Mouse (Mus musculus) limb, embryonic 14.5 days (tissue): ENCODE results near the gene Akirin1. TPM values are rescaled to one million over a fixed set of nuclear protein-coding genes. Genes with fewer than 3 reads are reported as not detected.
A peak's percentile ranks its signal among the peaks of the same experiment; 100 is the strongest.

ENCODE experiments used
- ATAC-seq: fragments of 200-750 bp; cut with Nextera tagmentation; 2 replicates; pipeline ENCODE4 v1.8.0; 2017; ENCODE audit warnings: low read depth, moderate number of reproducible peaks, moderate TSS enrichment; ENCODE audit not compliant: low FRiP score
- DNase-seq: peaks from one replicate; pipeline ENCODE4 v3.0.0-alpha.2; 2015; ENCODE audit warnings: low spot score
- H3K27ac ChIP-seq: fragments of 300-500 bp; sonication (generic); replicated peaks from 2 replicates; pipeline ENCODE4 v1.5.1; 2014; ENCODE audit warnings: low read depth, mild to moderate bottlenecking, low read length, moderate library complexity, mixed read lengths
- H3K27me3 ChIP-seq: fragments of 300-500 bp; sonication (generic); 2 replicates; pipeline ENCODE4 v1.6.1; 2014; ENCODE audit warnings: low read length, mixed read lengths; ENCODE audit not compliant: control insufficient read depth, insufficient read depth
- H3K36me3 ChIP-seq: fragments of 300-500 bp; sonication (generic); 2 replicates; pipeline ENCODE4 v1.6.1; 2014; ENCODE audit warnings: mild to moderate bottlenecking, low read length, moderate library complexity, mixed read lengths; ENCODE audit not compliant: control insufficient read depth, insufficient read depth
- H3K4me1 ChIP-seq: fragments of 300-500 bp; sonication (generic); 2 replicates; pipeline ENCODE4 v1.6.1; 2014; ENCODE audit warnings: antibody characterized with exemption, low read length, mixed read lengths; ENCODE audit not compliant: control insufficient read depth, insufficient read depth
- H3K4me2 ChIP-seq: fragments of 300-500 bp; sonication (generic); replicated peaks from 2 replicates; pipeline ENCODE4 v1.6.1; 2014; ENCODE audit warnings: low read depth, mild to moderate bottlenecking, low read length, moderate library complexity; ENCODE audit not compliant: severe bottlenecking
- H3K4me3 ChIP-seq: fragments of 300-500 bp; sonication (generic); replicated peaks from 2 replicates; pipeline ENCODE4 v1.5.1; 2014; ENCODE audit warnings: low read length
- H3K9ac ChIP-seq: fragments of 300-500 bp; sonication (generic); 2 replicates; pipeline ENCODE4 v1.6.1; 2014; ENCODE audit warnings: mild to moderate bottlenecking, low read depth, low read length, moderate library complexity; ENCODE audit not compliant: severe bottlenecking
- H3K9me3 ChIP-seq: fragments of 300-500 bp; sonication (generic); 2 replicates; pipeline ENCODE4 v1.6.1; 2016; ENCODE audit warnings: low read length; ENCODE audit not compliant: control insufficient read depth
- POLR2A ChIP-seq: fragments of 200-500 bp; IDR thresholded peaks from 2 replicates; pipeline ENCODE4 v1.8.0; 2012; ENCODE audit warnings: inconsistent platforms, mild to moderate bottlenecking, moderate library complexity, borderline replicate concordance; ENCODE audit not compliant: insufficient read depth, insufficient read length; ENCODE audit errors: extremely low read depth
- WGBS: fragments of 180-500 bp; shearing (Covaris S2); extraction: QIAGEN DNeasy Blood & Tissue Kit; methylation state at CpG from one replicate; pipeline ENCODE4 v1.1.7; 2014; 5-methylcytosine and 5-hydroxymethylcytosine counted together
- polyA plus RNA-seq, 2 experiments: library from polyadenylated mRNA; depleted of rRNA in 1 of 2; stranded (reverse) in 1 of 2; unstranded in 1 of 2; fragments of >200 nt; fragmentation: Nextera tagmentation in 1 of 2; extraction: Ambion mirVana in 1 of 2; gene quantifications; 2 replicates each; pipeline versions ENCODE4 v1.2.1 to v1.2.3; 2012 to 2014

The Akirin1 gene
- polyA plus RNA-seq, 2 experiments = 39.5 to 55.5 TPM

DNA sequence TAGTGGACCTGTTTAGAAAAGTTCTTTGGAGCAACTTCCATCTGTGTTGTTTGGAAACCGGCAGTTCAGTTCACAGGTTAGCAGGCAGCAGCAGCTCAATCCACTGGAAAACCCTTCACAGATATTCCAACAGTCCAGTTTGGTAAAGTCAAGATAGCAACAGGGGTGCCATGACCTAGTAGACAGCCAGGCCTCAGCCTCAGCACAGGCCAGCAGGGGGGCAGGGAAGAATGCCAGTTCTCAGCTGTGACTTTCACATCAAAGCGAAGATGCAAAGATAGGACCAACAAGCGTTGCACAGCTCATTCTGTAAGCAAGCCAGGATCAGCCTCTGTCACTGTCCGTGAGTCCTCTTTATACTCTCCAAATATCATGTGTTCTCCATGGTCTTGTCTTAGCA lies 28.4 kb downstream of the Akirin1 start:
- ATAC-seq = no peak
- H3K4me3 ChIP-seq = no peak overlapping the region
- DNase-seq = no peak
- 87% methylated on average over 4 of the region's 4 CpGs for WGBS
- H3K27ac ChIP-seq = no peak overlapping the region
- no peak overlapping the region for H3K4me2 ChIP-seq
- H3K9me3 ChIP-seq = no peaks in the 10 kb centered on the region
- no peak for TF ChIP-seq POLR2A
- H3K9ac ChIP-seq = no peak overlapping the region
- H3K27me3 ChIP-seq = no peaks in the 10 kb centered on the region
- H3K4me1 ChIP-seq = peaks cover 4% of the 10 kb centered on the region; the same call in 1 of the 2 replicates
- no peaks in the 10 kb centered on the region for H3K36me3 ChIP-seq

DNA sequence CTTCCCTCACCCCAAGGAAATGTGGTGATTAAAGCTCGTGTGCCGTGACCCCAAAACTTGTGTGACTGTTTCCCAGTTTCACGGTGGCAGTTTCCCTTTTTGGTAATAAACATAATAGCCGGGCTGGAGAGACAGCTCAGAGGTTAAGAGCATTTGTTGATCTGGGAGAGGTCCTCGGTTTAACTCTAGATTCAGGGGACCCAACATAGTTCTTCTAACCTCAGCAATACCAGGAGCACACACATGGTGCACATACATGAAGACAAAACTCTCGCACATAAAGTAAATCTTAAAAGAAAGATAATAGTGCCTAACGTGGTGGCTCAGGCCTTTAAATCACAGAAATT lies 31.7 kb downstream of the Akirin1 start:
- Histone ChIP-seq H3K27ac (no peak overlapping the region; the same call in 1 of the 2 replicates), H3K36me3 (peaks cover 19% of the 10 kb centered on the region), H3K9me3 (no peaks in the 10 kb centered on the region), H3K4me1 (peaks cover 4% of the 10 kb centered on the region; the same call in 1 of the 2 replicates), H3K9ac (peak overlapping the region; percentile 89), H3K27me3 (no peaks in the 10 kb centered on the region), H3K4me2 (peak overlapping the region; percentile 72), H3K4me3 (peak overlapping the region; percentile 72)
- ATAC-seq = no peak
- DNase-seq = no peak
- WGBS = 20% methylated on average over 7 of the region's 7 CpGs
- TF ChIP-seq POLR2A = no peak

DNA sequence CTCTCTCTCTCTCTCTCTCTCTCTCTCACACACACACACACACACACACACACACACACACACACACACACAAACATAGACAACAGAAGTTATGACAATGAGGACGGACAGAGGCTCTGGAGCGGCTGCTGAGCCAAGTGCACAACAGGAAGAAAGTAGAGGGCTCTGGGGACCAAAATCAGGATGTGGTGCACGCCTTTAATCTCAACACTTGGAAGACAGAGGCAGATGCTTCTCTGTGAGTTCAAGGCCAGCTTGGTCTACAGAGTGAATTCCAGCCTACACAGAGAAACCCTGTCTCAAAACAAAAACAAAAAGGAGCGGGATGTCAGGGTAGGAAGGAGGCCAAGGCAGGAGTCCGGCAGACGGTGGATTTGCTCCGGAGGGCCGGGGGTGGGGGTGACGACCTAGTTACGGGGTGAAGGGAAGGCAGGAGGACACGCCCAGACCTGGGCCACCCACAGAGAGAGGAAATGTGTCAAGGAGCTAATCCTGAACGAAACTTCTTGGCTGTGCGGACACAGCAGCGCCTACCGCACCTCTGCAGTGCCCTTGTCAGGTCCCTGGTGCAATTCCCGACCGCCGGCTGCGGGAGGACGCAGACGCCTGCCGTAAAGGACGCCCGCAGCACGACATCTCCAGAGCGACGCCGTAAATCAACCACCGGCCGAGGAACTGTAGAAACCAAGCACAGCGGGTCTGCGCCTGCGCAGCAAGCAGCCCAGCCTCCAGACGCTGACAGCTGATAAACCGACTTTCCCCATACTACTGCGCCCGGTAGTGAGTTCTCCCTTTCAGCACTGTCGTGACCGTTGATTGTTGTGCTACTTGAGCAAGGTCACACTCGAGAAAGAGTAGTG lies 32.3 kb downstream of the Akirin1 start, which contains the start of gene Ndufs5:
TSS of gene Ndufs5 (minus strand) at position 629 of the 860 bp plus-strand sequence.
- ATAC-seq = peak; percentile 97
- Histone ChIP-seq H3K27me3 (no peaks in the 10 kb centered on the region), H3K9me3 (no peaks in the 10 kb centered on the region), H3K36me3 (peaks cover 24% of the 10 kb centered on the region), H3K4me2 (peak within 1 kb of the TSS; percentile 72), H3K4me1 (peaks cover 4% of the 10 kb centered on the region; the same call in 1 of the 2 replicates), H3K27ac (no peak within 1 kb of the TSS; the same call in 1 of the 2 replicates), H3K4me3 (peak within 1 kb of the TSS; percentile 72), H3K9ac (peak within 1 kb of the TSS; percentile 89)
- under 1% methylated on average over 40 of the region's 40 CpGs for WGBS
- TF ChIP-seq POLR2A = peak; percentile 46; the same call in 1 of the 2 replicates
- peak; percentile 96 for DNase-seq

DNA sequence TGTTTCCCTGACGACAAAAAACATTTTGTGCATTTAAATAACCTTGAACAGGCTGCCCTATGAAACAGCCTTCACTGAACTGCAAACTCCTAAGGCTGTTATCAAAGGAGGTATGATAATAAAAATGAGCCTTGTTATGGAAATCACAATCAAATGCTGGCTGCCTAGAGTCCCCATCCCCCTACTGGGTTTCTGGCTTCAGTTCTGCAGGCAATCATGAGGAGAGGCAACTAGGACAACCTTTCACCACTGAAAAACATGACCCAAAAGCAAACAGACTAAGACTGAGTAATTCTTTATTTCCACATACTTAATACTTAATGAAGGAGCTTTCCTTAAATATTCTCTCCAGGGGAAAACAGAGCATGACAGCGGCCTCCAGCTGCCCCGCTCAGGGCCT lies 37.7 kb downstream of the Akirin1 start:
- Histone ChIP-seq H3K27me3 (no peaks in the 10 kb centered on the region), H3K4me2 (no peak overlapping the region), H3K4me1 (peaks cover 4% of the 10 kb centered on the region; the same call in 1 of the 2 replicates), H3K9ac (no peak overlapping the region), H3K9me3 (no peaks in the 10 kb centered on the region), H3K36me3 (peaks cover 32% of the 10 kb centered on the region), H3K27ac (no peak overlapping the region), H3K4me3 (no peak overlapping the region)
- ATAC-seq (no peak), DNase-seq (no peak)
- 100% methylated on average over 1 of the region's 3 CpGs for WGBS
- TF ChIP-seq POLR2A = no peak

GRCm38 (mm10) chr4:123707340-123707739 lies 42.8 kb downstream of the Akirin1 start:
- Histone ChIP-seq H3K4me3 (no peak overlapping the region), H3K4me2 (no peak overlapping the region), H3K36me3 (peaks cover 4% of the 10 kb centered on the region; the same call in 1 of the 2 replicates), H3K9ac (no peak overlapping the region), H3K4me1 (no peaks in the 10 kb centered on the region), H3K27ac (no peak overlapping the region), H3K27me3 (no peaks in the 10 kb centered on the region), H3K9me3 (no peaks in the 10 kb centered on the region)
- no peak for TF ChIP-seq POLR2A
- no peak for ATAC-seq
- no peak for DNase-seq
- WGBS = 95% methylated on average over 5 of the region's 5 CpGs
